Mouse (Mus musculus) embryonic facial prominence, embryonic 12.5 days (tissue): ENCODE measurements around the gene Zc3h18. TPM values are rescaled to one million over a fixed set of nuclear protein-coding genes. Genes with fewer than 3 reads are reported as not detected.

ENCODE experiments used
- ATAC-seq: fragments of 200-750 bp; cut with Nextera tagmentation; 2 replicates; pipeline ENCODE4 v1.8.0; 2017; ENCODE audit not compliant: insufficient number of reproducible peaks, insufficient read depth, low FRiP score, low TSS enrichment
- H3K27ac ChIP-seq: fragments of 300-500 bp; sonication (generic); 2 replicates; pipeline ENCODE4 v1.5.1; 2016; ENCODE audit warnings: mild to moderate bottlenecking
- H3K27me3 ChIP-seq: fragments of 300-500 bp; sonication (generic); 2 replicates; pipeline ENCODE4 v1.6.1; 2016; ENCODE audit warnings: mild to moderate bottlenecking, moderate library complexity
- H3K36me3 ChIP-seq: fragments of 300-500 bp; sonication (generic); 2 replicates; pipeline ENCODE4 v1.6.1; 2016; ENCODE audit warnings: mild to moderate bottlenecking
- H3K4me1 ChIP-seq: fragments of 300-500 bp; sonication (generic); 2 replicates; pipeline ENCODE4 v1.6.1; 2016
- H3K4me2 ChIP-seq: fragments of 300-500 bp; sonication (generic); replicated peaks from 2 replicates; pipeline ENCODE4 v1.6.1; 2016; ENCODE audit warnings: mild to moderate bottlenecking, moderate library complexity
- H3K4me3 ChIP-seq: fragments of 300-500 bp; sonication (generic); 2 replicates; pipeline ENCODE4 v1.5.1; 2016; ENCODE audit warnings: mild to moderate bottlenecking
- H3K9ac ChIP-seq: fragments of 300-500 bp; sonication (generic); 2 replicates; pipeline ENCODE4 v1.6.1; 2016; ENCODE audit warnings: mild to moderate bottlenecking, moderate library complexity
- H3K9me3 ChIP-seq: fragments of 300-500 bp; sonication (generic); 2 replicates; pipeline ENCODE4 v1.6.1; 2016; ENCODE audit warnings: mild to moderate bottlenecking, moderate library complexity
- WGBS: fragments of 180-500 bp; shearing (Covaris S2); methylation state at CpG from one replicate; pipeline ENCODE4 v1.1.7; 2016; 5-methylcytosine and 5-hydroxymethylcytosine counted together
- polyA plus RNA-seq: library from polyadenylated mRNA; unstranded; fragments of >200 nt; fragmentation: Nextera tagmentation; extraction: Ambion mirVana; gene quantifications from 2 replicates; pipeline ENCODE4 v1.2.1, GENCODE M21; 2016

Zc3h18 gene
- polyA plus RNA-seq, 1 experiment from 2014 or later, result 67.9 TPM

- under 1% methylated on average over 12 of the region's 12 CpGs for WGBS
- Histone ChIP-seq H3K27ac (peak overlapping the region; percentile 69), H3K4me1 (peaks cover 28% of the 10 kb centered on the region), H3K9me3 (no peaks in the 10 kb centered on the region), H3K36me3 (peaks cover 22% of the 10 kb centered on the region), H3K4me3 (peak overlapping the region; percentile 60), H3K9ac (peak overlapping the region; percentile 75), H3K4me2 (peak overlapping the region; percentile 96), H3K27me3 (no peaks in the 10 kb centered on the region)
- ATAC-seq, result peak; percentile 2; the same call in 1 of the 2 replicates
Observed at GRCm38 (mm10) chr8:122442781-122443180, 66.4 kb downstream of the Zc3h18 start.

- no peaks in the 10 kb centered on the region for H3K27me3 ChIP-seq
- H3K4me2 ChIP-seq, result peak within 1 kb of the TSS; percentile 96
- peak within 1 kb of the TSS; percentile 80 for H3K9ac ChIP-seq
- peak within 1 kb of the TSS; percentile 96 for H3K27ac ChIP-seq
- ATAC-seq, result peak; percentile 98
- H3K4me1 ChIP-seq, result peaks cover 28% of the 10 kb centered on the region
- H3K36me3 ChIP-seq, result peaks cover 15% of the 10 kb centered on the region
- peak within 1 kb of the TSS; percentile 60 for H3K4me3 ChIP-seq
- no peaks in the 10 kb centered on the region for H3K9me3 ChIP-seq
- under 1% methylated on average over 47 of the region's 47 CpGs for WGBS
Observed at GRCm38 (mm10) chr8:122443262-122444006, 67.0 kb downstream of the Zc3h18 start, which contains the start of gene Mvd. Gene Mvd (minus strand): TSS chr8:122443422.

GRCm38 (mm10) chr8:122444058-122444748 is 67.8 kb downstream of the Zc3h18 start:
- H3K9ac ChIP-seq, result peak overlapping the region; percentile 80
- H3K27ac ChIP-seq, result peak overlapping the region; percentile 96
- peaks cover 28% of the 10 kb centered on the region for H3K4me1 ChIP-seq
- ATAC-seq, result peak; percentile 10
- H3K36me3 ChIP-seq, result peaks cover 8% of the 10 kb centered on the region
- peak overlapping the region; percentile 53 for H3K4me2 ChIP-seq
- H3K27me3 ChIP-seq, result 0 out of 2 replicates have a peak, but pooled peaks cover 3% of the 10 kb centered on the region
- H3K4me3 ChIP-seq, result peak overlapping the region; percentile 60
- no peaks in the 10 kb centered on the region for H3K9me3 ChIP-seq
- WGBS, result 16% methylated on average over 19 of the region's 19 CpGs

DNA sequence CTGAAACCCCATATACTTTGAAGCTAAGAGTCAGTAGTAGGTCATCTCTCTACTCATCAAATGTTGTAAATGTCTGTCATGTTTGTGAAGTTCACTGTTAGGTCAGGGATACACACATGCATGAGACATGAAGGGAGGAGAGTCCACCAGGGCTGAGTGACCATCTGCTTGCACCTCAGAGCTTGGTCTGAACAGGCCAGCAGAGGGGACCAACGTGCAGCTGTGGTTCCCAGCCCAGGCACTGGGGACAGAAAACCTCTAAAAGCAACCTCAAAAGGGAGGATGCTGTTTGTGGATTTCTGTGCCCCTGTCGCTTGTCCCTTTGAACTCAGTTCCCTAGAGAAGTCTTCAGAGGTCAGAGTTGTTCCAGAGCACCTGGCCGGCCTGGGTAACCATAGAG is 68.8 kb downstream of the Zc3h18 start:
- WGBS, result 64% methylated on average over 3 of the region's 3 CpGs
- Histone ChIP-seq H3K9ac (no peak overlapping the region), H3K4me2 (peak overlapping the region; percentile 53; the same call in 1 of the 2 replicates), H3K36me3 (no peaks in the 10 kb centered on the region), H3K9me3 (no peaks in the 10 kb centered on the region), H3K4me1 (peaks cover 28% of the 10 kb centered on the region), H3K27ac (no peak overlapping the region), H3K4me3 (no peak overlapping the region), H3K27me3 (0 out of 2 replicates have a peak, but pooled peaks cover 3% of the 10 kb centered on the region)
- no peak for ATAC-seq

GRCm38 (mm10) chr8:122451161-122451703 is 74.8 kb downstream of the Zc3h18 start:
- 77% methylated on average over 7 of the region's 7 CpGs for WGBS
- Histone ChIP-seq H3K9me3 (no peaks in the 10 kb centered on the region), H3K9ac (no peak overlapping the region), H3K27ac (no peak overlapping the region), H3K4me2 (no peak overlapping the region), H3K27me3 (peaks cover 8% of the 10 kb centered on the region; the same call in 1 of the 2 replicates), H3K4me1 (no peaks in the 10 kb centered on the region), H3K4me3 (no peak overlapping the region), H3K36me3 (no peaks in the 10 kb centered on the region)
- ATAC-seq, result no peak

- peaks cover 14% of the 10 kb centered on the region; the same call in 1 of the 2 replicates for H3K27me3 ChIP-seq
- no peak overlapping the region for H3K4me2 ChIP-seq
- no peaks in the 10 kb centered on the region for H3K36me3 ChIP-seq
- no peaks in the 10 kb centered on the region for H3K4me1 ChIP-seq
- no peak overlapping the region for H3K27ac ChIP-seq
- no peak overlapping the region for H3K9ac ChIP-seq
- WGBS, result 85% methylated on average over 10 of the region's 10 CpGs
- H3K4me3 ChIP-seq, result no peak overlapping the region
- no peaks in the 10 kb centered on the region for H3K9me3 ChIP-seq
- no peak for ATAC-seq
Observed at GRCm38 (mm10) chr8:122452154-122452553, 75.7 kb downstream of the Zc3h18 start.

- H3K4me3 ChIP-seq, result no peak overlapping the region
- H3K27ac ChIP-seq, result no peak overlapping the region
- peaks cover 29% of the 10 kb centered on the region for H3K27me3 ChIP-seq
- 88% methylated on average over 6 of the region's 6 CpGs for whole genome bisulfite sequencing
- no peak overlapping the region for H3K4me2 ChIP-seq
- H3K36me3 ChIP-seq, result no peaks in the 10 kb centered on the region
- H3K4me1 ChIP-seq, result no peaks in the 10 kb centered on the region
- H3K9ac ChIP-seq, result no peak overlapping the region
- ATAC-seq, result no peak
- H3K9me3 ChIP-seq, result no peaks in the 10 kb centered on the region
Observed at GRCm38 (mm10) chr8:122454409-122454808, 78.0 kb downstream of the Zc3h18 start.

DNA sequence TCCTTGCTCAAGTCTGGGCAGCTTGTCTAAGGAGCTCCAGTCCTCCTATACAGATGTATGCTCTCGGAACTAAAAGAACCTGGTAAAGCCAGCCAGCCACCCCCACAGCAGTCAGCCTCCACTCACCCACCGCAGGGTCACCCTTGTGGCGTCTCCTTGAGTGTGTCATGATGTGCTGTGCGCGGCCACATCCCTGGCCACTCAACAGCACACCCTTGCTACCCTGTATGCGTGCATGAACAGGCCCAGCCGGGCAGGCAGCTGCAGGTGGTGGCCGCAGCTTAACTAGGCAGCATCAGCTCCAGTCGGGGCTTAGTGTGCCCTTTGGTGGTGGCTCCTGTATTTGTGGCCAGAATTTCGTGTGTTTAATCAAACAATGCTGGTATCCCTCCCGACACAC is 80.8 kb downstream of the Zc3h18 start:
- Histone ChIP-seq H3K9me3 (no peaks in the 10 kb centered on the region), H3K4me1 (peaks cover 12% of the 10 kb centered on the region), H3K27me3 (peaks cover 57% of the 10 kb centered on the region), H3K4me2 (no peak overlapping the region), H3K4me3 (no peak overlapping the region), H3K27ac (no peak overlapping the region), H3K9ac (no peak overlapping the region), H3K36me3 (no peaks in the 10 kb centered on the region)
- ATAC-seq, result no peak
- WGBS, result 69% methylated on average over 11 of the region's 11 CpGs

DNA sequence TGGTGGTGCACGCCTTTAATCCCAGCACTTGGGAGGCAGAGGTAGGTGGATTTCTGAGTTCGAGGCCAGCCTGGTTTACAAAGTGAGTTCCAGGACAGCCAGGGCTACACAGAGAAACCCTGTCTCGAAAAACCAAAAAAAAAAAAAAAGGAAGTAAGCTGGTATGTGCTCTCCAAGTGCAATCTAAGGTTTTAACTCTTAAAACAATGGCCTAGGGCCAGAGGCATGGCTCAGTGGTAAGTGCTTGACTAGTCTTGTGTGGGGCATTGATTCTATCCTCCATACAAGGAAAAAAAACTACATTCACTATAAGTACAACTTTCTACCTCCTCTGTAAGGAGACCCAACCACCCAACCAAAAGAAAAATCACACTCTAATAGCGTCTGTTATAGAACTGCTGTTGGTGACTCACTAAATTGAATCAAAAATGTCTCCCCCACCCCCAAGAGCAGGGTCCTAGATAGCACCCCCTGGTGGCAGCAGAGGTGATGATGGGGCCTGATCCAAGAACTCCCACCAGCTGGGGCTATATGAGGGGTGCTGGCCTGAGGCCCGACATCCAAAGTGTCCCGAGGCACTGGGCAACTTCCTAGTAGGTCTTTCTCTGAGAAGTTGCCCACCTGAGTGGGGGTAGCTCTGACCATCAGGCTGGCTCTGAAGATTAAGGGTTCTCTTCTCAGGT is 83.0 kb downstream of the Zc3h18 start:
- Histone ChIP-seq H3K9me3 (no peaks in the 10 kb centered on the region), H3K4me1 (peaks cover 12% of the 10 kb centered on the region), H3K27ac (no peak overlapping the region), H3K27me3 (peaks cover 71% of the 10 kb centered on the region), H3K4me3 (no peak overlapping the region), H3K9ac (no peak overlapping the region), H3K4me2 (no peak overlapping the region), H3K36me3 (no peaks in the 10 kb centered on the region)
- ATAC-seq, result no peak
- WGBS, result 54% methylated on average over 6 of the region's 6 CpGs

- H3K9ac ChIP-seq, result no peak overlapping the region
- peaks cover 71% of the 10 kb centered on the region for H3K27me3 ChIP-seq
Observed at GRCm38 (mm10) chr8:122459990-122460389, 83.6 kb downstream of the Zc3h18 start.

More at GRCm38 (mm10) chr8:122459990-122460389, 83.6 kb downstream of the Zc3h18 start:
- H3K9me3 ChIP-seq, result no peaks in the 10 kb centered on the region
- H3K4me3 ChIP-seq, result peak overlapping the region; percentile 29
- 0 out of 2 replicates have a peak overlapping the region, but pooled peaks have one; percentile 36 for H3K27ac ChIP-seq
- peaks cover 2% of the 10 kb centered on the region; the same call in 1 of the 2 replicates for H3K36me3 ChIP-seq
- H3K4me2 ChIP-seq, result peak overlapping the region; percentile 57
- no peak for ATAC-seq
- peaks cover 12% of the 10 kb centered on the region for H3K4me1 ChIP-seq
- WGBS, result 27% methylated on average over 7 of the region's 7 CpGs
